Mouse (Mus musculus): ENCODE data around the gene 2610507B11Rik. TPM values are rescaled to one million over a fixed set of nuclear protein-coding genes. Genes with fewer than 3 reads are reported as not detected.

2610507B11Rik gene
- total RNA-seq (2023), result 100 to 1,000 TPM; 105 to 107 TPM

GRCm38 (mm10) chr11:78261380-78262352 lies at the start of gene 2610507B11Rik:
2610507B11Rik (plus strand) TSS chr11:78261752.

GRCm38 (mm10) chr11:78245627-78246317 lies 15.8 kb upstream of the 2610507B11Rik start, which contains the start of the genes Sdf2 and Supt6:
Sdf2 (plus strand) TSS chr11:78245746.
Supt6 (minus strand) TSS chr11:78245987.

GRCm38 (mm10) chr11:78290654-78291053 lies 29.1 kb downstream of the 2610507B11Rik start, which contains the start of gene BC030499:
BC030499 (plus strand) TSS chr11:78290841.

GRCm38 (mm10) chr11:78301357-78302084 lies 40.0 kb downstream of the 2610507B11Rik start, which contains the start of gene Spag5:
Spag5 (plus strand) TSS chr11:78301529.

GRCm38 (mm10) chr11:78322860-78323259 lies 61.3 kb downstream of the 2610507B11Rik start, which contains the start of gene Aldoc:
Aldoc (plus strand) TSS chr11:78322968.

GRCm38 (mm10) chr11:78327634-78328511 lies 66.3 kb downstream of the 2610507B11Rik start, which contains the start of gene Pigs:
Pigs (plus strand) TSS chr11:78328415.

Other genes starting within 250 kb of the 2610507B11Rik start
- 1 to 10 TPM; 1.4 to 1.8 TPM for gene Dhrs13, start 229.5 kb upstream of the 2610507B11Rik start, total RNA-seq (2023)
- 10 to 100 TPM; 32.7 to 40.2 TPM for gene Flot2, start 223.8 kb upstream of the 2610507B11Rik start, total RNA-seq (2023)
- gene Eral1, start 181.4 kb upstream of the 2610507B11Rik start, total RNA-seq (2023), result 10 to 100 TPM; 17.4 to 20.2 TPM
- gene Fam222b, start 167.1 kb upstream of the 2610507B11Rik start, total RNA-seq (2023), result 10 to 100 TPM; 26.6 to 30.6 TPM
- gene Traf4, start 96.2 kb upstream of the 2610507B11Rik start, total RNA-seq (2023), result under 1 TPM; 0.60 to 0.67 TPM
- 1 to 10 TPM; 1.9 to 4.0 TPM for gene Nek8, start 85.1 kb upstream of the 2610507B11Rik start, total RNA-seq (2023)
- gene Tlcd1, start 85.0 kb upstream of the 2610507B11Rik start, total RNA-seq (2023), result 1 to 10 TPM; 2.9 to 3.3 TPM
- 1,000 to 10,000 TPM; 1,755 to 1,970 TPM for gene Rpl23a, start 78.2 kb upstream of the 2610507B11Rik start, total RNA-seq (2023)
- 1 to 10 TPM; 4.0 to 4.2 TPM for gene Rab34, start 73.3 kb upstream of the 2610507B11Rik start, total RNA-seq (2023)
- not detected for gene Proca1, start 68.4 kb upstream of the 2610507B11Rik start, total RNA-seq (2023)
- gene Sdf2, start 16.0 kb upstream of the 2610507B11Rik start, total RNA-seq (2023), result 10 to 100 TPM; 52.7 to 55.9 TPM
- 10 to 100 TPM; 59.1 to 66.8 TPM for gene Supt6, start 15.8 kb upstream of the 2610507B11Rik start, total RNA-seq (2023)
- gene BC030499, start 29.1 kb downstream of the 2610507B11Rik start, total RNA-seq (2023), result 1 to 10 TPM; 1.5 TPM
- gene Spag5, start 39.8 kb downstream of the 2610507B11Rik start, total RNA-seq (2023), result 1 to 10 TPM in 1 of 2 experiments, under 1 TPM in 1; 0.81 to 2.9 TPM
- 1 to 10 TPM; 7.4 to 9.0 TPM for gene Aldoc, start 61.2 kb downstream of the 2610507B11Rik start, total RNA-seq (2023)
- 10 to 100 TPM; 60.7 to 63.9 TPM for gene Pigs, start 66.7 kb downstream of the 2610507B11Rik start, total RNA-seq (2023)
- gene Unc119, start 81.7 kb downstream of the 2610507B11Rik start, total RNA-seq (2023), result 10 to 100 TPM; 69.6 to 82.3 TPM
- not detected for gene Foxn1, start 124.8 kb downstream of the 2610507B11Rik start, total RNA-seq (2023)
- under 1 TPM in 1 of 2 experiments, not detected in 1; 0.66 TPM for gene Slc13a2, start 160.5 kb downstream of the 2610507B11Rik start, total RNA-seq (2023)
- gene Slc46a1, start 203.9 kb downstream of the 2610507B11Rik start, total RNA-seq (2023), result 1 to 10 TPM; 5.9 to 7.9 TPM
- 1 to 10 TPM; 1.9 TPM for gene Sarm1, start 236.0 kb downstream of the 2610507B11Rik start, total RNA-seq (2023)
- not detected for gene Vtn, start 237.3 kb downstream of the 2610507B11Rik start, total RNA-seq (2023)
- gene Sebox, start 241.7 kb downstream of the 2610507B11Rik start, total RNA-seq (2023), result not detected